Mouse (Mus musculus) midbrain, postnatal 0 days (tissue): ENCODE measurements around the gene Dydc1. TPM values are rescaled to one million over a fixed set of nuclear protein-coding genes. Genes with fewer than 3 reads are reported as not detected.

Source experiments
- ATAC-seq: fragments of 200-750 bp; cut with Nextera tagmentation; 2 replicates; pipeline ENCODE4 v1.8.0; 2017; ENCODE audit warnings: moderate number of reproducible peaks, mild to moderate bottlenecking, moderate TSS enrichment, moderate library complexity; ENCODE audit not compliant: low FRiP score
- DNase-seq: peaks from one replicate; pipeline ENCODE4 v3.0.0-alpha.2; 2015; ENCODE audit warnings: low spot score
- H3K27ac ChIP-seq: fragments of 300-500 bp; sonication (generic); 2 replicates; pipeline ENCODE4 v1.5.1; 2014; ENCODE audit warnings: low read depth, mild to moderate bottlenecking, low read length, mixed read lengths
- H3K27me3 ChIP-seq: fragments of 300-500 bp; sonication (generic); 2 replicates; pipeline ENCODE4 v1.6.1; 2014; ENCODE audit warnings: low read length, control low read depth, mixed read lengths; ENCODE audit not compliant: insufficient read depth
- H3K36me3 ChIP-seq: fragments of 300-500 bp; sonication (generic); 2 replicates; pipeline ENCODE4 v1.6.1; 2014; ENCODE audit warnings: low read length, control low read depth, mixed read lengths; ENCODE audit not compliant: insufficient read depth
- H3K4me1 ChIP-seq: fragments of 300-500 bp; sonication (generic); 2 replicates; pipeline ENCODE4 v1.6.1; 2014; ENCODE audit warnings: mild to moderate bottlenecking, control low read depth, antibody characterized with exemption, low read length, mixed read lengths; ENCODE audit not compliant: insufficient read depth
- H3K4me2 ChIP-seq: fragments of 300-500 bp; sonication (generic); 2 replicates; pipeline ENCODE4 v1.6.1; 2014; ENCODE audit warnings: low read depth, mild to moderate bottlenecking, low read length, mixed read lengths; ENCODE audit not compliant: poor library complexity, severe bottlenecking
- H3K4me3 ChIP-seq: fragments of 300-500 bp; sonication (generic); 2 replicates; pipeline ENCODE4 v1.5.1; 2014; ENCODE audit warnings: low read depth, mild to moderate bottlenecking, low read length, moderate library complexity
- H3K9ac ChIP-seq: fragments of 300-500 bp; sonication (generic); replicated peaks from 2 replicates; pipeline ENCODE4 v1.6.1; 2014; ENCODE audit warnings: mild to moderate bottlenecking, low read length, moderate library complexity, mixed read lengths; ENCODE audit not compliant: poor library complexity, severe bottlenecking
- H3K9me3 ChIP-seq: fragments of 300-500 bp; sonication (generic); 2 replicates; pipeline ENCODE4 v1.6.1; 2016; ENCODE audit warnings: low read length, control low read depth
- CTCF ChIP-seq: IDR thresholded peaks from 2 replicates; pipeline ENCODE4 v1.5.1; 2016; ENCODE audit warnings: antibody characterized with exemption, mild to moderate bottlenecking
- WGBS: fragments of 180-500 bp; shearing (Covaris S2); extraction: QIAGEN DNeasy Blood & Tissue Kit; methylation state at CpG from one replicate; pipeline ENCODE4 v1.1.7; 2014; 5-methylcytosine and 5-hydroxymethylcytosine counted together
- polyA plus RNA-seq: library from polyadenylated mRNA; unstranded; fragments of >200 nt; fragmentation: Nextera tagmentation; extraction: Ambion mirVana; gene quantifications from 2 replicates; pipeline ENCODE4 v1.2.1, GENCODE M21; 2015
- total RNA-seq: library from RNA; depleted of rRNA; stranded (reverse); fragments of >200 nt; gene quantifications from 2 replicates; pipeline ENCODE4 v1.2.3, GENCODE M21; 2014; rRNA removed

Dydc1 gene
- total RNA-seq (0.33 TPM in 1 of 2 replicates, not detected in the other), polyA plus RNA-seq (0.23 TPM in 1 of 2 replicates, not detected in the other)

DNA sequence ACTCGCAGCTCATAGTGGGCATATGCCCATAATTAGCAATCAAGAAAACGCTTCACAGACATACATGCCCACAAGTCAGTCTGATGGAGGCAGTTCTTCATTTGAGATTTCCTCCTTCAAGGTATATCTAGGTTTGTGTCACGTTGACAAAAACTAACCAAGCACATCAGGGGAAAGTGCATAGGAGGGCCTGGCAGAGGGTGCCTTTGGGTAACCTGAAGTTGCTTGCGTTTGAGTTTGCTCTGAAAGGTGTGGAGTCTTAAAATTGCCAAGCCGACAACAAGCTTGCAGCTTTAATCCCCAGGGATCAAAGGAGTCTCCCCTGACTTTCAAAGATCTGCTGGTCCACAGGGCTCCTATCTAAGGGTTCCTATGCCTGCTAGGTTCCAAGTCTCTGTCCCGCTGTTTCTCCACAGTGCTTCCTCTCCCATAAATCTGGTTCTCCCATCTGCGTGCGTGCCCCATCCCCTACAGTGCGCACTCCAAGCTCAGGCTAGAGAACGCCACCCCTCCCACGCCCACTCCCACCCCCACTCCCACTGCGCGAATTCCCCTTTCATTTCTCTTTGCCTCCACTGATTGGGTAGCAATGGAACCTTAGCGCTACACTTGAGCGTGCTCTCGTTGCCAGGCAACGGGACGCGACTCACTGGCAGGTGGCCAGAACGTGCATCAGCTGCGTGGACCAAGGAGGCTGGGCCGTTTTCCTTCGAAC, at the start of gene Dydc1:
Gene Dydc1 (plus strand): TSS at position 683 of the 715 bp plus-strand sequence.
- no peaks in the 10 kb centered on the region for H3K36me3 ChIP-seq
- H3K27me3 ChIP-seq = no peaks in the 10 kb centered on the region
- H3K9ac ChIP-seq = no peak within 1 kb of the TSS; the same call in 1 of the 2 replicates
- WGBS = 11% methylated on average over 23 of the region's 23 CpGs
- no peak for TF ChIP-seq CTCF
- no peaks in the 10 kb centered on the region for H3K9me3 ChIP-seq
- peak within 1 kb of the TSS; percentile 43 for H3K4me3 ChIP-seq
- no peaks in the 10 kb centered on the region for H3K4me1 ChIP-seq
- H3K27ac ChIP-seq = no peak within 1 kb of the TSS
- DNase-seq (peak; percentile 81), ATAC-seq (peak; percentile 89)
- H3K4me2 ChIP-seq = peak within 1 kb of the TSS; percentile 80

- Histone ChIP-seq H3K27me3 (no peaks in the 10 kb centered on the region), H3K9me3 (no peaks in the 10 kb centered on the region), H3K27ac (no peak overlapping the region), H3K4me2 (no peak overlapping the region), H3K36me3 (no peaks in the 10 kb centered on the region), H3K4me1 (no peaks in the 10 kb centered on the region), H3K9ac (no peak overlapping the region), H3K4me3 (no peak overlapping the region)
- TF ChIP-seq CTCF = no peak
- ATAC-seq (no peak), DNase-seq (no peak)
- 94% methylated on average over 2 of the region's 2 CpGs for WGBS
Measured at GRCm38 (mm10) chr14:41025087-41025486, 47.6 kb upstream of the Dydc1 start.

- DNase-seq (no peak), ATAC-seq (no peak)
- 81% methylated on average over 7 of the region's 7 CpGs for WGBS
- Histone ChIP-seq H3K4me2 (no peak overlapping the region), H3K27ac (no peak overlapping the region), H3K36me3 (no peaks in the 10 kb centered on the region), H3K27me3 (no peaks in the 10 kb centered on the region), H3K4me3 (no peak overlapping the region), H3K9ac (no peak overlapping the region), H3K9me3 (no peaks in the 10 kb centered on the region), H3K4me1 (no peaks in the 10 kb centered on the region)
- TF ChIP-seq CTCF = no peak
Measured at GRCm38 (mm10) chr14:41025594-41026284, 47.0 kb upstream of the Dydc1 start.

GRCm38 (mm10) chr14:41029303-41029702, 43.4 kb upstream of the Dydc1 start:
- H3K27ac ChIP-seq = no peak overlapping the region
- no peak overlapping the region for H3K4me3 ChIP-seq
- ATAC-seq (no peak), DNase-seq (no peak)
- H3K4me1 ChIP-seq = no peaks in the 10 kb centered on the region
- TF ChIP-seq CTCF = no peak
- no peak overlapping the region for H3K4me2 ChIP-seq
- WGBS = 73% methylated on average over 4 of the region's 4 CpGs
- H3K9ac ChIP-seq = no peak overlapping the region
- no peaks in the 10 kb centered on the region for H3K36me3 ChIP-seq
- H3K9me3 ChIP-seq = no peaks in the 10 kb centered on the region
- no peaks in the 10 kb centered on the region for H3K27me3 ChIP-seq

GRCm38 (mm10) chr14:41030989-41031513, 41.7 kb upstream of the Dydc1 start:
- H3K9ac ChIP-seq = no peak overlapping the region
- 95% methylated on average over 6 of the region's 6 CpGs for WGBS
- TF ChIP-seq CTCF = no peak
- H3K4me1 ChIP-seq = no peaks in the 10 kb centered on the region
- no peaks in the 10 kb centered on the region for H3K36me3 ChIP-seq
- ATAC-seq = no peak
- no peaks in the 10 kb centered on the region for H3K27me3 ChIP-seq
- no peak overlapping the region for H3K4me3 ChIP-seq
- no peak overlapping the region for H3K27ac ChIP-seq
- no peak overlapping the region for H3K4me2 ChIP-seq
- H3K9me3 ChIP-seq = no peaks in the 10 kb centered on the region
- DNase-seq = no peak
